Mouse (Mus musculus) forebrain, embryonic 14.5 days (tissue): Measurements from ENCODE around the gene Cant1. TPM values are rescaled to one million over a fixed set of nuclear protein-coding genes. Genes with fewer than 3 reads are reported as not detected.

Experiments
- ATAC-seq: fragments of 200-750 bp; cut with Nextera tagmentation; 2 replicates; pipeline ENCODE4 v1.8.0; 2017; ENCODE audit warnings: mild to moderate bottlenecking, moderate library complexity
- DNase-seq: peaks from one replicate; pipeline ENCODE4 v3.0.0-alpha.2; 2015; ENCODE audit warnings: low spot score
- H3K27ac ChIP-seq: fragments of 300-500 bp; sonication (generic); 2 replicates; pipeline ENCODE4 v1.5.1; 2014; ENCODE audit warnings: low read depth, mild to moderate bottlenecking, control low read depth, low read length, moderate library complexity
- H3K27me3 ChIP-seq: fragments of 300-500 bp; sonication (generic); replicated peaks from 2 replicates; pipeline ENCODE4 v1.6.1; 2014; ENCODE audit warnings: low read length, control low read depth, mixed read lengths; ENCODE audit not compliant: control insufficient read depth, insufficient read depth
- H3K36me3 ChIP-seq: fragments of 300-500 bp; sonication (generic); 2 replicates; pipeline ENCODE4 v1.6.1; 2014; ENCODE audit warnings: low read length, control low read depth; ENCODE audit not compliant: control insufficient read depth, insufficient read depth
- H3K4me1 ChIP-seq: fragments of 300-500 bp; sonication (generic); 2 replicates; pipeline ENCODE4 v1.6.1; 2014; ENCODE audit warnings: antibody characterized with exemption, low read length, control low read depth; ENCODE audit not compliant: control insufficient read depth, insufficient read depth
- H3K4me2 ChIP-seq: fragments of 300-500 bp; sonication (generic); 2 replicates; pipeline ENCODE4 v1.6.1; 2014; ENCODE audit warnings: mild to moderate bottlenecking, control low read depth, low read length
- H3K4me3 ChIP-seq: fragments of 300-500 bp; sonication (generic); 2 replicates; pipeline ENCODE4 v1.5.1; 2014; ENCODE audit warnings: low read depth, low read length, control low read depth
- H3K9ac ChIP-seq: fragments of 300-500 bp; sonication (generic); 2 replicates; pipeline ENCODE4 v1.6.1; 2014; ENCODE audit warnings: mild to moderate bottlenecking, low read length, control low read depth, moderate library complexity
- H3K9me3 ChIP-seq: fragments of 300-500 bp; sonication (generic); replicated peaks from 2 replicates; pipeline ENCODE4 v1.6.1; 2016; ENCODE audit warnings: low read length, control low read depth, mixed read lengths; ENCODE audit not compliant: control insufficient read depth
- WGBS: fragments of 180-500 bp; shearing (Covaris S2); extraction: QIAGEN DNeasy Blood & Tissue Kit; methylation state at CpG from one replicate; pipeline ENCODE4 v1.1.7; 2014; 5-methylcytosine and 5-hydroxymethylcytosine counted together
- polyA plus RNA-seq: library from polyadenylated mRNA; unstranded; fragments of >200 nt; fragmentation: Nextera tagmentation; extraction: Ambion mirVana; gene quantifications from 2 replicates; pipeline ENCODE4 v1.2.1, GENCODE M21; 2014

Gene Cant1
- polyA plus RNA-seq, 1 experiment from 2014 or later = 22.8 TPM

GRCm38 (mm10) chr11:118451211-118451610 is 32.3 kb upstream of the Cant1 start:
- 85% methylated on average over 6 of the region's 6 CpGs for whole genome bisulfite sequencing
- no peak overlapping the region for H3K27ac ChIP-seq
- no peak overlapping the region for H3K4me3 ChIP-seq
- DNase-seq = no peak
- H3K9ac ChIP-seq = no peak overlapping the region
- no peaks in the 10 kb centered on the region for H3K4me1 ChIP-seq
- no peaks in the 10 kb centered on the region for H3K27me3 ChIP-seq
- H3K4me2 ChIP-seq = no peak overlapping the region
- H3K36me3 ChIP-seq = no peaks in the 10 kb centered on the region
- H3K9me3 ChIP-seq = no peaks in the 10 kb centered on the region
- no peak for ATAC-seq

- no peak for ATAC-seq
- 0 out of 2 replicates have a peak, but pooled peaks cover 3% of the 10 kb centered on the region for H3K27me3 ChIP-seq
Measured at GRCm38 (mm10) chr11:118448385-118448784, 29.5 kb upstream of the Cant1 start.

GRCm38 (mm10) chr11:118447346-118447745 is 28.5 kb upstream of the Cant1 start:
- no peaks in the 10 kb centered on the region for H3K4me1 ChIP-seq
- H3K9me3 ChIP-seq = no peaks in the 10 kb centered on the region
- H3K36me3 ChIP-seq = no peaks in the 10 kb centered on the region
- 80% methylated on average over 4 of the region's 4 CpGs for WGBS
- no peak overlapping the region for H3K4me2 ChIP-seq
- H3K9ac ChIP-seq = no peak overlapping the region
- H3K4me3 ChIP-seq = no peak overlapping the region
- H3K27me3 ChIP-seq = 0 out of 2 replicates have a peak, but pooled peaks cover 3% of the 10 kb centered on the region
- DNase-seq = no peak
- H3K27ac ChIP-seq = no peak overlapping the region
- no peak for ATAC-seq

More at GRCm38 (mm10) chr11:118448385-118448784, 29.5 kb upstream of the Cant1 start:
- Histone ChIP-seq H3K9me3 (no peaks in the 10 kb centered on the region), H3K4me2 (no peak overlapping the region), H3K27ac (no peak overlapping the region), H3K4me1 (no peaks in the 10 kb centered on the region), H3K4me3 (no peak overlapping the region), H3K36me3 (no peaks in the 10 kb centered on the region), H3K9ac (no peak overlapping the region)
- WGBS = 88% methylated on average over 8 of the region's 8 CpGs
- DNase-seq = no peak

DNA sequence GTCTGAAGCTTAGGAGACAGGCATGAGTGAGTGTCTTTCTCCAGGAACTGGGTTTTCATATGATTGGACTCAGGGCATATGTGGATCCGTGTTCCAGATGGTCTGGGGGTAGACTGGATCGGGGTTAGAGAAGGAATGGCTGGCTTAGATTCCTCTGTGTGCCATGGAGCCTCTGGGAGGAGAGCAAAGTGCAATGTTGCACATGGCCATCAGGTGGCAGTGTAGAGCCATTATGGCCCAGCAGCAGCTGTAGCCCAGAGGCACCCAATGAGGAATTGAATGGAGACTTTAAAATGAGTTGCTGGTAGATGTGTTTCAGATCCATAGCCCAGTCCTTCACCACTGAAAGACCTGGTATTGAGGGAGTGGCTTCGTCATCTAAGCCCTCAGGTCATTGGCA is 27.0 kb upstream of the Cant1 start:
- Histone ChIP-seq H3K4me3 (no peak overlapping the region), H3K9me3 (no peaks in the 10 kb centered on the region), H3K9ac (no peak overlapping the region), H3K36me3 (no peaks in the 10 kb centered on the region), H3K27ac (no peak overlapping the region), H3K27me3 (0 out of 2 replicates have a peak, but pooled peaks cover 3% of the 10 kb centered on the region), H3K4me1 (no peaks in the 10 kb centered on the region), H3K4me2 (no peak overlapping the region)
- ATAC-seq = peak; percentile 72
- DNase-seq = peak; percentile 89
- WGBS = 15% methylated on average over 3 of the region's 3 CpGs

- Histone ChIP-seq H3K9ac (no peak overlapping the region), H3K4me3 (no peak overlapping the region), H3K9me3 (no peaks in the 10 kb centered on the region), H3K27me3 (0 out of 2 replicates have a peak, but pooled peaks cover 3% of the 10 kb centered on the region), H3K4me2 (no peak overlapping the region), H3K27ac (no peak overlapping the region), H3K4me1 (peaks cover 12% of the 10 kb centered on the region), H3K36me3 (no peaks in the 10 kb centered on the region)
- 38% methylated on average over 11 of the region's 11 CpGs for WGBS
- ATAC-seq (peak; percentile 45; the same call in 1 of the 2 replicates), DNase-seq (peak; percentile 80)
Measured at GRCm38 (mm10) chr11:118443201-118443970, 24.5 kb upstream of the Cant1 start.

GRCm38 (mm10) chr11:118442691-118443090 is 23.8 kb upstream of the Cant1 start:
- ATAC-seq = no peak
- Histone ChIP-seq H3K27ac (no peak overlapping the region), H3K9me3 (no peaks in the 10 kb centered on the region), H3K9ac (no peak overlapping the region), H3K4me3 (no peak overlapping the region), H3K36me3 (no peaks in the 10 kb centered on the region), H3K4me1 (peaks cover 16% of the 10 kb centered on the region), H3K4me2 (no peak overlapping the region), H3K27me3 (0 out of 2 replicates have a peak, but pooled peaks cover 3% of the 10 kb centered on the region)
- DNase-seq = no peak
- WGBS = 86% methylated on average over 13 of the region's 13 CpGs

DNA sequence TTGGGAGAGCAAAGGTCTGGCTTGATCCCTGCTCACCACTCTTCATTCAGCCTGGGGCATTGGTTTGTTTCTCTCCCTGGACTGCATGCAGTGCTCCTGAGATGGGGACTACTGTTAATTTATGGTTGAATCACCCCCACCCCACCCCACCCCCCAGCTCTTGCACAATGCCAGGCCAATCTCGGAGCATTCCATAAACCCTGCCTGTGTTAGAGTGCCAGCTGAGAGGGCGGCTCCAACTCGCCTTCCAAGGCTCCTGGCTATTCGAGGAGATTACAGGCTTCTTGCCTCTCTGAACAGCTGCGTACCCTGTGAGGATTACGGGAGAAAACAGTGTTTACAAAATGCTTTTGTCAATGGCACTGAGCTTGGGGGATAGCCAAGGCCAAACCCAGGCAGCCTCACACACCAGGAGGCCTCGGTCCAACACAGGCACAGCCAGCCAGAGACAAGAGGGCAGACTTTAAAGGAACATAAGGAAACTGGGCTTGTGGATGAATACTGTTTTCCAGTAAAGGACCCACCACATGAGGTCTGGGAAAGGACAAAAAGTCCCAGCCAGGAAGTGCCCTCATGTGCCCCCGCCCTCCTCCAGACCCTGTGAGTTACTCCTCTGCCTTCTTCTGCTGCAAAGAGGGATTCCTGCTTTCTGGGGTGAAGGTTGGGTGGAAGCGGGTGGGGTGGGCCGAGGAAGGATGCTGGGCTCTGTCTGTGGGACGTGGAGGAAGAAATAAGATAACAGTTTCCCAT is 20.0 kb upstream of the Cant1 start:
- H3K9ac ChIP-seq = no peak overlapping the region; the same call in 1 of the 2 replicates
- peak; percentile 86 for ATAC-seq
- 0 out of 2 replicates have a peak overlapping the region, but pooled peaks have one; percentile 5 for H3K4me2 ChIP-seq
- no peaks in the 10 kb centered on the region for H3K9me3 ChIP-seq
- H3K4me3 ChIP-seq = no peak overlapping the region
- H3K27me3 ChIP-seq = no peaks in the 10 kb centered on the region
- WGBS = 9% methylated on average over 11 of the region's 11 CpGs
- H3K36me3 ChIP-seq = no peaks in the 10 kb centered on the region
- H3K27ac ChIP-seq = peak overlapping the region; percentile 81
- H3K4me1 ChIP-seq = peaks cover 30% of the 10 kb centered on the region
- peak; percentile 88 for DNase-seq

- Histone ChIP-seq H3K36me3 (no peaks in the 10 kb centered on the region), H3K4me1 (peaks cover 34% of the 10 kb centered on the region), H3K9ac (no peak overlapping the region), H3K4me3 (no peak overlapping the region), H3K4me2 (no peak overlapping the region), H3K9me3 (no peaks in the 10 kb centered on the region), H3K27ac (no peak overlapping the region; the same call in 1 of the 2 replicates), H3K27me3 (no peaks in the 10 kb centered on the region)
- WGBS = 10% methylated on average over 6 of the region's 6 CpGs
- ATAC-seq = peak; percentile 54
- peak; percentile 73 for DNase-seq
Measured at GRCm38 (mm10) chr11:118436471-118436935, 17.6 kb upstream of the Cant1 start.
